Mouse (Mus musculus): ENCODE measurements at regions not wholly inside any gene's neighbourhood (a gene's known extent, or its start where the extent isn't known, plus 50 kb on each side); places are given as distances from the start of the nearest gene placed in this dataset.

DNA sequence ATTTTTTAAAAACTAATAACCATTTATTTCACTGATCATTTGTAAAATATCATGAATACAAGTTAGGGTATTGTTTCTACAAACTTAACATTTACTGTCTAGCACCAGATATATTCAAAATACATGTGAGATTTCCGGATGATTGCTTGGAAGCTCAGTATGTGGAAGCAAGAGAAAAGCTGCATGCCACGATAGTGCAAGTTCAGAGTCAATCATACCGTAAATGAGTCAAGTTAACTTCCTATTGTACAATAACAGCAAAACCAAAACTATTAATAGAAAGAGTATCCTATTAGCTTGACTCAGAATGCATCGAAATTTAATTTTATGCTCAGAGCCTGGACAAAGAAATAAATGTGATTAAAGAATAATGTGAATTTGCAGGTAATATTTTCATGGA is 1284.6 kb upstream of the Cited2 start:
- DNase-seq = no peak

DNA sequence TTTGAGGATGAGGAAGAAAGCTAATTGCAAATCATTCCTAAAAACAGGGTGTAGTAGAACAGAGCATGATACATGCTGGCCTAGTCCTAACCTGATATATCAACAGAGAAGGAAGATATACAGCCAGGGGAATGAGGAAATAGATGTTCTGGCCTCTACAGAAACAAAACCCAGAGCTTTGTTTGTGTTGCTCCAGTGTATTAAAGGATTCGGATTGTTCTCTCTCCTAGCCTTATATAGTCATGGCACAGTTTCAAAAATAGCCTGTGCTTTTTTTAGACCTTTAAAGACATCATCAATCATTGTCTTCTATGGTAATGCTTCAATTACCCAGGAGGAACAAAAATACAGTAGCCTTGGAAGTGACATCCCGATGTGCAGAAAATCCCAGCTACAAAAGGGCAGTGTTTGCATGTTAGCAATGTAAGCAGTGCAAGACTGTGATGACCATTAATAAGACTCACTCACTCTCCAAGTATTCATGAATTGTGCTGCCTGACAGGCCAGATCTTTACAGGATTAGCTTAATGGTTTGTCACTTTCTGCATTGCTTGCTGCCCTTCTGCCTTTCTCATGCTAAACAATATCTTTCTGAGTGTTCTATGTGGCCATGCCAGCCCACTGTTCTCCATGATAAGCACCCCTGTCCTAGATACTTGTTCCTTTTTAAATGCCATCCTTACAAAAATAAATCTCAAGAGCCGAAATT is 1281.9 kb upstream of the Cited2 start:
- no peak for DNase-seq

DNA sequence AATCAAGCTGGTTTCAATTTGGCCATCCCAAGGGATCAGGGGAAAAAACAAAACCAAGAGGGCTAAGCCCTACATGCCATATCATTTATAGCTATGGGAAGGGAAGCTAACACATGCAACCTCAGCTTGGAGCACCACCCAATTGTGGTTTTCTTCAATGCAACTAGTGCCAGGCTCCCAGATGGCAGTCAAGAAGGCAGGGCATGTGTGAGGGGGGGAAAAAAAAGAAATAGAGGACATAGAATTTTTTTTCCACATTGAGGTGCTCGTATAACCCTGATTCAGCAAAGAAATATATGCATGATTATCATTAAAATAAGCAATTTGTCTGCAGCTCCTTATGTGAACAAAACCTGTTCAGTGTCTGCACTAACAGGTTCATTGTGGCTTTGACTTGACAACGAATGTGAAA is 1281.4 kb upstream of the Cited2 start:
- DNase-seq = peak in 1 of 2 experiments; percentile 8

DNA sequence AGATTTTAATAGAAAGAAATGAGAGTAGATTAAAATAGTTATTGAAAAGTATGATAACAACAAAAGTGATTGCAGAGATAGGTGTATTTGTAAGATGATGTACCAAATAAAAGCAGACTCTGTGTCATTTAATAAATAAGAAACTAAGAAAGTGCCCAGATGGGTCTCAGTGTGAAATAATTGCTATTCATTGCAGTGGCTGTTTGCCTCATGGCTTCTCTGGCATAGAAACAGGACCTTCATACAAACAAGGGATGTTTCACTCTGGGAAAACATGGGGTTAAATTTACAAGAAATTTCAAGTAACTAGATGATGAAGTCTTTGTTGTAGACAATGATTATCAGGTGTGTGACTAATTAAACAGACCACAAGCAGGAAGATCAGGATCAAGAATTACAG is 1279.1 kb upstream of the Cited2 start:
- no peak for DNase-seq

DNA sequence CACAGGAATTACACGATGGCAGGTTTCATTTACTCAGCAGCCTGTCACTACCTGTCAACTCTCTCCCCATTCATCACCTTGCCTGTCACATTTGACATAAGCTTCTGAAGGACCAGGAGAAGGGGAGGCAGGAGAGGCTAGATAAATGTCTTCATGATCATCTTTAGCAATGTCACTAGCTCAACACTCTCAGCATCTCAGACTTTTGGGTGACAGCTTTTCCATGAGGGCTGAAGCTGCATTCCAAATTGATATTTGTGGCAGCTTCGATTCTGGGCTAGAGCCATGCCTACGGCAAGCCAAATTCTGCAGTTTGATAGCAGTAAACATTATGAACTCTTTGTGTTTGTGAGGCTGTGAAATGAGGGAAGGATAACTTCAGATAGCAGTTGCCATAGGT is 1255.1 kb upstream of the Cited2 start:
- no peak for DNase-seq

DNA sequence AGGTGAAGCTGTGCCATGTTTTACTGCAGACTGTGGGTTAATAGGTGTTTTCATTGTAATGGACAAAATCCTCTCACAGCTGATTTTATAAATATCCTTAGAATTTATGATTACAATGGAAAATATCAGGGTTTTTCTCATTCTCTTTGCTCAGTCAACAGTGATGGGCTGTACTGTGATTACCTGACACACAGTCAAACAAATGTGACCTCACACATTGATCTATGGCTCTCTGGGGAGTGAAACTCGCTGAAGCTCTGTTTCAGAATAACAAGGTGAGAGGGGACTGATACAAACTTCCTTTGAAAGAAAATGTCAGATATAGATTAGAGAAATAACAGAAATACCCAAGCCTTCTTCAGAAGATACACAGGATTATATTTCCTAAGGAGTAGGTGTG is 1253.3 kb upstream of the Cited2 start:
- DNase-seq = no peak

DNA sequence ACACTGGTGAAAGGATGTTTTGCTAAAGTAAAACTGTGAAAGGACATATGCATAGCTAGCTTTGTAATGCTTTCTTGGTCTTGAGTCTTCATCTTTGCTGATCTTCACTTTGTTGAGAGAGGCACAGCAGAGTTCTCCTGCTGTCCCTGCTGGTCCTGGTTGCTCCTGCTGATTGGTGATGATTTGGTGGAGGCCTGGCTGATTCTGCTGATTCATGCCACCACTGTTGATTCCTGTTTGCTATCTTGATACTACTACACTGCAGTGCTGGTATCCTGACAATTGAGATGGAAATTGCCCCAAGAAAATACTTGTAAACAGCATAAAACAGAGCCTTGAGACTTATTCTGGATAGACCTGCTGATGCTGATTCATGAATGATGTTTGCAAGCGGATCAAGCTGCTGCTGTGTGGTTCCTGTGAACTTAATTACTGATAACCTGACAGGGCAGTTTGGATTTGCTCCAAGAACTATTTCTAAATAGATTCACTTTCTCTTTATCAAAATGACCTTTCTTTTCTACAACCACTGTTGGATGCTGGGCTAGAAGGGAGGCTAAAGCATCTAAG is 1249.0 kb upstream of the Cited2 start:
- no peak for DNase-seq

DNA sequence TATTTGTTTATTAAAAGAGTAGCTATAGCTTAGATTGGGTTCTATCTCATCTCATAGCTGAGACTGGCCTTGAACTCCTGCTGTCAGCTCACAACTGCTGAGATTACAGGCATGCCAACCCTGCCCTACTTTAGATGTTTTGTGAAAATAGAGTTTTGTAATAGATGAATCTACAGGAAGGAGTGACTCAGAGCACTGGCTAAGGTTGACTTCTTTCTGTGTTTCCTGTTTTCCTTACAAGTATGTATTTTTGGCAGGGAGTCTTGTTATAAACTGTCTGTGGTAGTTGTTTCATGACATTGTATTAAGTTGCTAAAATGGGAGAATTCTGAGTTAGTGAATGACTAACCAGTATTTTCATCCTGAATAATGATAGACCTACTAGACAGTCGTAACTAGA is 1224.4 kb upstream of the Cited2 start:
- DNase-seq = no peak

GRCm38 (mm10) chr10:16507681-16508080 is 1215.3 kb upstream of the Cited2 start:
- DNase-seq = no peak

DNA sequence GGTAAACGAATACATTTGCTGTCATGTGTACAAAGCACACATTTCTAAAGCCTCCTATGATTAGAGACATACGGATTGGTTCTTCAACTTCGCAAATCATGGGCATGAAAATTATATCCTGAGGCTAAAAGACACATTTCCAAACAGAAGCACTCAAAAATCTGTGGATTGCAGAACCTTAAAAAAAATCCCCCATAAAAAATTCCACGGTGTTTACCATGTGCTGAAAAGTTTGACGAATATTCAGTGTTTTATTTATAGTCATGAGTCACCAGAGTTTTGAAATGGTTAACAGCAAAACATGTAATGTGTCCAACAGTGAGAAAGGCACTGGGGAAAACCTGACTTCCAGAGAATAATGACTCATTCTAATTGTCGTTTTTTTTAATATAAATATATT is 1214.9 kb upstream of the Cited2 start:
- no peak for DNase-seq

- no peak for DNase-seq
Measured at GRCm38 (mm10) chr10:16514656-16515055, 1208.4 kb upstream of the Cited2 start.

DNA sequence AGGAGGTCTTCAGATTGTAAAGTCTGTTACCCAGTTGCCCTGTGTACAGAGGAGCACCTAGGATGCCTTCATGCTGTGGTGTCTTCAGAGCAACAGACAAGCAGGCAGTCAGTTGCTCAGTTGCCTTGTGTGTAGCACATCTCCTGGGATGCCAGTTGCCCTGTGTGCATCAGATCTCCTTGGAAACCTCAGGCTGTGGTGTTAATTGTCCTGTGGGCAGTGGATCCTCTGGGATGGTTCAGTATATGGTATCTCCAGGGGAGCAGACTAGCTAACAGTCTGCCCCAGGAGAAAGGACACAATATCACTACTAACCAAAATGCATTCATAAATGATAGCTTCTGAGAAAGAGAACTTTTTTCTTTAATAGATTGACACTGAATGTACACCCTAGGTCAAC is 1201.1 kb upstream of the Cited2 start:
- DNase-seq = no peak

DNA sequence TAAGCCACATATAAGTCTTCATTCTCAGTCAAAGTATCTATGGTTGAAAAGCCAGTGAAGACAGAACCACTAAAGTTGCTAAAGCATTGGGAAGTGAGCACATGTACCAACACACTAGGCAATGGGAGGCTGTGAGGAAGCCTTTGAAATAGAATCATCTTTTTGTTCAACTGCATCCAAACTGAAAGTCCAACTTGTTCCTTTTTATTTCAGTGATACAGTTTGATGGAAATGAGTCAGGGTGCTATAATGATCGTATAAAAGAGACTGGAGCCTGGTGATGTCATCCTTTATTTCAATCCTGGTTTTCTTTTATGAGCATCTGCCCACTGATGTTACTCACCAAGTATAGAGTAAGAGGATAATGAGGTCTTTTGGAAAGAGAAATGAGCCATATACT is 1198.9 kb upstream of the Cited2 start:
- no peak for DNase-seq

GRCm38 (mm10) chr10:16527693-16528092 is 1195.3 kb upstream of the Cited2 start:
- no peak for DNase-seq

DNA sequence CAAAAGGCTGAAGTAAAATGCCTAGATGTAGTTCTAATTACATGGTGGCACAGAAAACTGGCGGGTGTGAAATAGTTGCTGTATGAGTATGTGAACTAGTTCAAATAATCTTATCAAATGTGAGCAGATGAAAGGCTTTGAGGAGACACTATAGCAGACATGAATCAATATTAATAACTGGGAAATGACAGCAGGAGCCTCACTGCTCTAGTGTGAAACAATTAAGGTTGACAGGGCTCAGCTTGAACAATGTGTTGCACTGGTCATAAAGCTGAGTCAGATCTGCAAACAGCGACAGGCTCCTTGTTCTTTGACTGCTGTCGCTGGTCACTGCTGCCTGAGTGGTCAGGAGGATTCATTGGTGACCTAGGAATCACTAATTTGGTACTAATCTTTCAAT is 1185.4 kb upstream of the Cited2 start:
- no peak for DNase-seq

- no peak for DNase-seq
Measured at GRCm38 (mm10) chr10:16538379-16538778, 1184.6 kb upstream of the Cited2 start.

GRCm38 (mm10) chr10:16545445-16545844 is 1177.6 kb upstream of the Cited2 start:
- no peak for DNase-seq

DNA sequence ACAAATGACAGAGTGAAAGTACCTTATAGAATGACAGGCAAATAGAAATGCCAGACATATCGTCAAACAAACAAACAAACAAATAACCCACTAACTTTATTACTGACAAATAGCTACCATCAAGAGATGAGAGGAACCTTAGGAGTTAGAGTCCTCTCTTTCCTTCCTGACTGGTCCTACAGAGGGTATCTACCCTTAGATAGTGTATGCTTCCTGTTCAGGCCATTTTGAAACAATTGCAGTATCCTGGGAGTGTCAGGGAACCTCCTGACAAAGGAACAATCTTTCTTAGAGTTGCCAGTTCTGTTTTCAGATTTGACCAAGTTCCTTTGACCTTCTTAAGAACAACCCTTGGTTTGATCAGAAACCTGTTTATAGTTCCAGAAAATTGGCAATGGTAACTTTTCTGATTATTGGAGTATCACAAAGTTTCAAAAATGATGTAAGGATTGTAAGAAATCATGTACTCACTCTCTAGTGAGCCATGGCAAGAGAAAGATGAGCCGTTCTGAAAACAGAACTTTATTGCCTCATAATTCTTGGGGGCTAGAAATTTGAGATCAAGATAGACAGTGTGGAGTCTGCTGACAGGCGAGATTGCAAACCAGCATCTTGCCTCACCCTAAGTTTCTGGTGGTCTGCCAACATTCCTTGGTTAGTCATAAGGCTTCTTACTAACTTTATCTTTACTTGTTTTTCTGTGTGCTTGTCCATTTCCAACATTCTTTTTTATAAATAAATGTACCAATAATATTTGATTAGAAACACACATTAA is 1170.0 kb upstream of the Cited2 start:
- DNase-seq = no peak

DNA sequence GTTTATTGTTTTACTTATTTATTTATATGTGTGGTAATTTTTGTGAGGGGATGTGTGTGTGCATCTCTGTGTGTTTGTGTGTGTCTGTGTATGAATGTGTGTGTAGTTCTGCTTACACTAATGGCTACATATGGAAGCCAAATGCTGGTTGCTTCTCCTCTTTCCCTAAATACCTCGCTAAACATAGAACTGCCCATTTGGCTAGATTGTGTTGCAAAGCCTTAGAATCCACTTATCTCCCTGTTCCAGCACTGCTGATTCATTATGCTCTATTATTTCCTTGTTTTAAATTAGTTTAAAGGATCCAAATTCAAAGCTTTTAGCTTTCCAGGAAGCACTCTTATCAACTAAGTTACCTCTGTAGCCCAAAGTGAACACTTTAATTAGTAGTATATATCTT is 1148.5 kb upstream of the Cited2 start:
- no peak for DNase-seq

- no peak for DNase-seq
Measured at GRCm38 (mm10) chr10:16578554-16579078, 1144.4 kb upstream of the Cited2 start.

DNA sequence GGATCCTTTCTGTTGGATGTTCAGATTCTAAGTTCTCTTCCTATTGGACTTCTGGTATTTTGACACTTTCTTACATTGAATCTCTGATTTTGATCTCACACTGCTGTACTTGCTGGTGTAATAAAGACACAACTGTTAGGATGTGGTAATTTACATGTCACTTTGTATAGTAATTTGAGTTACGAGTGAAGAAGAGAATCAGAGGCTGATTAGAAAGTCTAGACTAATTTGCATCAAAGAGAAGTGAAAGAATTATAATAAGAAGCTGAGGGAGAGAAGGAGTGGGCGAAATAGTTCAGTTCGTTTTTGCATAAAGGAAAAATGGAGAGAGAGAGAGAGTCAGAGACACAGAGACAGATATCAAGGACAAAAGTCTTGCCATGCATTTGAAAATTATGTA is 1142.8 kb upstream of the Cited2 start:
- no peak for DNase-seq

GRCm38 (mm10) chr10:16588833-16589232 is 1134.2 kb upstream of the Cited2 start:
- DNase-seq = no peak

GRCm38 (mm10) chr10:16589399-16589798 is 1133.6 kb upstream of the Cited2 start:
- DNase-seq = no peak

- DNase-seq = no peak
Measured at GRCm38 (mm10) chr10:16592870-16593269, 1130.1 kb upstream of the Cited2 start.
